Mouse (Mus musculus) liver (tissue): ENCODE data around the gene Ss18l2.

Experiments
- DNase-seq: peaks from one replicate; pipeline ENCODE4 v3.0.0-alpha.2; 2020; ENCODE audit warnings: mixed read lengths

Ss18l2 gene

GRCm38 (mm10) chr9:121704646-121705625 lies 5.2 kb upstream of the Ss18l2 start, which contains the start of gene Sec22c:
TSS of gene Sec22c (minus strand) at chr9:121705490.
- DNase-seq = peak; percentile 93

DNA sequence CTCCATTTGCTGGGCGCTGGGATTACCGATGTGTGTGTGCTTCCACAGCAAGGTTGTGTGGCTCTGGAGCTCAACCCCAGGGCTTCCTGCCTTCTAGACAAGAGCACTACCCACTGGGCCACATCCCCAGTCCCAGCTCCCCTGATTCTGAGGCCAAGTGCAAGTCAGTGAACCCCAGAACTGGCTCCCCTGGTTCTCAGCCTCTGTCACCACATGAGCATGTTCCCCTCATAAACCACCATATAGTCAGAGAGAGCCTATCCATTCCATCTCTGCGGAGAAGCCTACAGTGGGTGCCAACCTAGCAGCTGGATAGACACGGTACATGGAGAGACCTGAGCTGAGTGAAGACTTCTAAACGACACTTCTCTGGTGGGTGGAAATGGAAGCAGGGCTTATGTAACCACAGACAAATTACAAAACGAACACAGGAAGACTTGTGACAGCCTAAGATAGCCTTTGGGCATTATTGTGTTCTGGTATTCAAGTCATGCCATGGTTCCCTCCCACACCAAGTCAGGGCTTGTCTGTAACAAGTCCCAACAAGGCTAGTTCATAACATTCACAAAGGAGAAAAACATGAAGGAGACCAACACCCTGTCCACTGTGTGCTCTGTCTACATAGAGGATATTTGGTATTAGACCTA lies 4.0 kb upstream of the Ss18l2 start:
- no peak for DNase-seq

DNA sequence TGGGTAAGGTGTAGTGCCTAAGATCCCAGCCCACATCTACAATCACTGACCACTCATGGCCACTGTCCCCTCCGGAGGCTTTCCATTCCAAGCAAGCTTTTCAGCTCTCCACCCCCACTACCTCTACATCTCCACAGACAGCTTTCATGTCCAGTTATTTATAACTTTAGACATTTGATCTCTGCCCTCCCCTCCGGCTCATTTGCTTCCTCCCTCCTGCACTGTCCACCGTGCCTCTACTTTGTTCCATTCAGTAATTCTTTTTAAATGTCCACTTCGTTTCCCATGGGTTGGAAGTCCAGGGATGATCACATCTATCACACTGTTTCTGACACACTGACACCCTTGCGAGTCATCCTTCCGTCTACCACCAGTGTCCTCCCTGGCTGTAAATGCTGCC lies 2.3 kb upstream of the Ss18l2 start:
- no peak for DNase-seq

DNA sequence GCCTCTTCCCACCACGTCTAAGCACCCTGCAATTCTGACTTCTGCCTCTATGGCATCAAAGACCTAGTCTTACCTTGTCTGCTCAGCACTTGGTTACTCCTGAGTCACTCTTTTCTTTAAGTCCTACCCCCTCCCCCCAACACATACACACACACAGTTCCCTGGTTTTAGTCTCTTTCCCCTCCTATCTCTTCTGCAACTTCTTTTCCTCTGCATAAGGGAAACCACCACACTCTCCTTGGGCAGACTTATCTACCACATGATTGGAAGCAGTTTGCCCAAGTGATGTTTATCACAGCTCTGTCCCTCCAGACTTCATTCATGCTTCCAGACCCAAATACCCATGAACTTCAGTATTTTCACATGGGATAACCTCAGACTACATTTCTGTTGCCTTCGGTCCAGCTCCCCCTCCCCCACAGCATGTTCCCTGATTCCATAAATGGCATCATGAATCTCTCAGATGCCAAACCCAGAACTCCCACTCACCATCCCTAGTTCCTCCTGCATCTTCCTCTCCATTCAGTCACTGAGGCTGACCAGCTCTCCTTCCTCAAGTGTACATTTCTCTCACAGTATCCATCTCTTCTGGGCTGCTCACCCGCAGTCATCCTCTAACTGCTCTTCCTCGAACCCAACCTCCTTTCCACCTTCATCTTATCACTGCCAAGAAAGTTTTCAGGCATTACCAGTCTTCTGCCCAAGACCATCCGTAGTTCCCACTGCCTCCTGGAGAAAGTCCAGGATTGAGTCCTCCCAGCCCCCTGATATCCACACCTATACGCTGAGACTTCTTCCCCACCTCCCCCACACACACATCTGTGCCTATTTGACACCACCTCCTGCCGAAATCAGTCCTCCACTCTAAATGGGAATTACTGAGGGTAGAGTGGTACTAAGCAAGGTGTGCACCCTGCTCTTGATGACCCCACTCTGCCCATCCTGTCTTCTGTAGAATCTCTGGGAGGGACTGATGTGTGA lies 1.3 kb upstream of the Ss18l2 start:
- DNase-seq = no peak

DNA sequence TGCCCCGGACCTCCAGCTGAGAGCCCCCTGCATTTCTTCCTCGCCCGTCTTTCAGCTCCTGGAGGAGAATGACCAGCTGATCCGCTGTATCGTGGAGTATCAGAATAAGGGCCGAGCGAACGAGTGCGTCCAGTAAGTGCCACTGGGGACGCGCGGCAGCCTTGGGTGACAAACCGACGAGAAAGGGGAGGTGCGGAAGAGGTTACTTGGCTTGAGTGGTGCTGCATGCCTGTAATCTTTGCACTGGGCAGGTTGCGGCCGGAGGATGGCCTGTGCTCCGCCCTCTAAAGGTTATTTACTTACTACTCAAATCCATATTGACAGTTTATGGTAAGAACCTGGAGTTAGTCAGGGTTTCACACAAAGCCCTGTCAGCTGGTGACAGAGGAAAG lies 451 bp downstream of the Ss18l2 start:
- DNase-seq = peak; percentile 65

- DNase-seq = no peak
Observed at GRCm38 (mm10) chr9:121717048-121717447, 6.9 kb downstream of the Ss18l2 start.

- DNase-seq = no peak
Observed at GRCm38 (mm10) chr9:121718070-121718705, 8.1 kb downstream of the Ss18l2 start.

GRCm38 (mm10) chr9:121718792-121719318 lies 8.7 kb downstream of the Ss18l2 start, which contains the start of gene Nktr:
TSS of gene Nktr (plus strand) at chr9:121719169.
- DNase-seq = peak; percentile 98

GRCm38 (mm10) chr9:121719347-121720331 lies 9.5 kb downstream of the Ss18l2 start:
- peak; percentile 51 for DNase-seq

GRCm38 (mm10) chr9:121740490-121740889 lies 30.4 kb downstream of the Ss18l2 start:
- DNase-seq = no peak

DNA sequence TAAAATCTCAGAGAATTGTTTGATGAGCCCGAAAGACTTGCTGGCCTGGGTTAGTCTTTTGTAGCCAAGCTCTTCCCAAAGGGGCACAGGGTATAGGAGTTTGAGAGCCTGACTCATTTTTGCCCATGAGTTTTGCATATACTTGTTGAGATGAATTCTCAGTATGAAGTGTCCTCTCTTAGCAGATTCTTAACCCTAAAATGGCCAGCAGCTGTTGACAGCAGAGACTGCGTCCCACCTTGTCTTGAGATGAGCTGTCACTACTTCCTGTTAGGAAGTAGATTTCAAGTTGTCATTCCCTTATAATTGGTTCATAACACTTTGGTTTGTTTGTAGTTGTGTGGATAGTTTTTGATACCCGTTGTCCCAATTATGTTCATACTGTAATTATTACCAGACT lies 31.0 kb downstream of the Ss18l2 start:
- DNase-seq = no peak

- no peak for DNase-seq
Observed at GRCm38 (mm10) chr9:121744051-121744450, 33.9 kb downstream of the Ss18l2 start.

GRCm38 (mm10) chr9:121752774-121753173 lies 42.6 kb downstream of the Ss18l2 start:
- DNase-seq = no peak

GRCm38 (mm10) chr9:121754624-121755023 lies 44.5 kb downstream of the Ss18l2 start:
- DNase-seq = no peak

DNA sequence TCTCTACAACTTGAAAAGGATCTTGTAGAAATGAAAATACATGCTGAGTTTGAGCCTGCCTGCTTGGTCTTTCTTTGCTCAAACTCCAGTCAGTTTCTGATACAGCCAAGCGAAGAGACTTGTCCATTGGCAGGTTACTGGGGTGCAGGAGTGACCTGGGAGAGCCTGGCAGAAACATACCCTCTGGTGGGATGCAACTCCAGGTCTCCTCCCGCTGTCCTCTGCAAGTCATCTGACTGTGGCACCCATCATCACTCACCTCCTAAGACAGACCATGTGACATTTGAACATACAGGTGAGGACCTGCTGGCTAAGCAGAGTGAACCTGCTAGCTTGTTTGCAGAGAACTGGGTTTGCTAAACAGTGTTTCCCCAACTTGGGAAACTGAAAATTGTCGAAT lies 46.7 kb downstream of the Ss18l2 start:
- no peak for DNase-seq

DNA sequence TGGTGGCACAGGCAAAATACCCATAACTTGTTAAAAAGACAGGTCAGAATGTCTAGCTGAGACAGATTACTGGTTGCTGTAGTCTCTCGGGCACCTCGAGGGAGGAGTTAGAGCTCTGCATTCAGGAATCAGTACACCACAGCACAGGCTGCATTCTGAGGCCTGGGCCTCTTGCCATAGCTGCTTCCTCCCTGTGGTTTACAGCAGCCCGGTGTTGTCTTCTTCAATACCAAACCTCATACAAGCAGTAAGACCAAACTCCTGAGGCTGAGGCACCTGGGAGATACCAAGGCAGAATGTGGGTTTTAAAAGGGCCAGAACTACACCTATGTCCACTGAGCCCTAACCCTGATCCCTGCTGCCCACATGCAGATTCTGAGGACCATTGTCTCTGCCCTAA lies 47.3 kb downstream of the Ss18l2 start:
- no peak for DNase-seq

- DNase-seq = no peak
Observed at GRCm38 (mm10) chr9:121757835-121758814, 48.0 kb downstream of the Ss18l2 start.

GRCm38 (mm10) chr9:121759091-121760081 lies 49.3 kb downstream of the Ss18l2 start, which contains the start of gene Zfp651:
TSS of gene Zfp651 (plus strand) at chr9:121759330.
- peak; percentile 48 for DNase-seq
